Mouse (Mus musculus) heart, adult 2 months (tissue): ENCODE measurements around the gene Col18a1.

Source experiments
- CTCF ChIP-seq: fragments of 200-600 bp; IDR thresholded peaks from 2 replicates; pipeline ENCODE4 v1.8.1; 2022; ENCODE audit warnings: antibody characterized with exemption, mild to moderate bottlenecking, moderate library complexity
- EP300 ChIP-seq: fragments of 200-500 bp; IDR thresholded peaks from 2 replicates; pipeline ENCODE4 v1.6.1; 2011; ENCODE audit warnings: low read depth, low read length, control low read depth; ENCODE audit not compliant: insufficient read depth
- POLR2A ChIP-seq: fragments of 200-500 bp; IDR thresholded peaks from 2 replicates; pipeline ENCODE4 v1.6.1; 2011; ENCODE audit warnings: mild to moderate bottlenecking, low read depth, low read length, control low read depth; ENCODE audit not compliant: insufficient read depth

GRCm38 (mm10) chr10:77097006-77097889 lies 69.1 kb downstream of the Col18a1 start:
- no peak for TF ChIP-seq CTCF
- TF ChIP-seq POLR2A = no peak
- no peak for TF ChIP-seq EP300
